Mouse (Mus musculus): ENCODE results near the gene Rgs16.
"Not testable (repeated sequence)": the region's sequence is repeated elsewhere in the genome, so short reads cannot be mapped to it uniquely, and the experiment has no call there.

Rgs16 gene

DNA sequence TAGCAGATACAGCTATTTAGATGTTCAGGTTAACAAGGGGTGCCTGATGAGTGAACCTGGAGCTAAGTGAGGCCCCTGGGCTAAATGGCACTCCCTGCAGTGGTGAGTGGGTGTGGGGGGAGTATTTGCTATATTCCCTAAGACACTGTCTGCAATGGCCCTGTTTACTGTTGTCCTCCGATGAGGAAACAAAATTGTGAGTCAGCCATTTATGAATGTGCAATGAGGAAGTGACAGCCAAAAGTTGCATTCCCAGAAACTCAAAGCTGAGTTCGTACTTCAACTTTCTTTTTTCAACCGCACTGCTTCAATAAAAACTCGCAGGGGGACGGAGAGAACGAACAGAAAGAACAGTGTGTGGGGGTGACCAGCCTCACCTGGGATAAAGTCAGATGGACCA is 12.4 kb downstream of the Rgs16 start:
- no peak for DNase-seq

DNA sequence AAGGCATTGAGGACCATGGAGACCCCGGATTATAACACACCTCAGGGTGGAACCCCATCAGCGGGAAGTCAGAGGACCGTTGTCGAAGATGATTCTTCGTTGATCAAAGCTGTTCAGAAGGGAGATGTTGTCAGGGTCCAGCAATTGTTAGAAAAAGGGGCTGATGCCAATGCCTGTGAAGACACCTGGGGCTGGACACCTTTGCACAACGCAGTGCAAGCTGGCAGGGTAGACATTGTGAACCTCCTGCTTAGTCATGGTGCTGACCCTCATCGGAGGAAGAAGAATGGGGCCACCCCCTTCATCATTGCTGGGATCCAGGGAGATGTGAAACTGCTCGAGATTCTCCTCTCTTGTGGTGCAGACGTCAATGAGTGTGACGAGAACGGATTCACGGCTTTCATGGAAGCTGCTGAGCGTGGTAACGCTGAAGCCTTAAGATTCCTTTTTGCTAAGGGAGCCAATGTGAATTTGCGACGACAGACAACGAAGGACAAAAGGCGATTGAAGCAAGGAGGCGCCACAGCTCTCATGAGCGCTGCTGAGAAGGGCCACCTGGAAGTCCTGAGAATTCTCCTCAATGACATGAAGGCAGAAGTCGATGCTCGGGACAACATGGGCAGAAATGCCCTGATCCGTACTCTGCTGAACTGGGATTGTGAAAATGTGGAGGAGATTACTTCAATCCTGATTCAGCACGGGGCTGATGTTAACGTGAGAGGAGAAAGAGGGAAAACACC is 13.7 kb downstream of the Rgs16 start:
- DNase-seq: no peak

DNA sequence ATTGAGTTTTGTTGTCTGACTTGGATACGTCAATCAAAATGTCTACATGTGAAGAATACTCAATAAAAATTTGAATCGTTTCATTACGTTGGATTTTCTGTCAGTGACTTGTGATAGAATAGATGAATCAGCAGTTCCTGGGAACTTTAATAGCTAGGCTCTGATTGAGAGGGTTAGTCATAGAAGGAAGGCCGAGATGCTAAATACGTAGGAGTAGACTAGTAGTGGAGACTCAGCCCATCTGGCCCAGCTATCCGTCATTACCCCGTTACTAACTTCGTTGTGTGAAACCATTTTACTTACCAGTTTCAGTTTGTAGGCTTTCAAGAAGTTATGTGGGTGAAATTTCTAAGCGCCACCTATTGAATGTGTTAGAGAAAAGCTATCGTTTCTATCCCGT is 24.0 kb downstream of the Rgs16 start:
- no peak for DNase-seq

DNA sequence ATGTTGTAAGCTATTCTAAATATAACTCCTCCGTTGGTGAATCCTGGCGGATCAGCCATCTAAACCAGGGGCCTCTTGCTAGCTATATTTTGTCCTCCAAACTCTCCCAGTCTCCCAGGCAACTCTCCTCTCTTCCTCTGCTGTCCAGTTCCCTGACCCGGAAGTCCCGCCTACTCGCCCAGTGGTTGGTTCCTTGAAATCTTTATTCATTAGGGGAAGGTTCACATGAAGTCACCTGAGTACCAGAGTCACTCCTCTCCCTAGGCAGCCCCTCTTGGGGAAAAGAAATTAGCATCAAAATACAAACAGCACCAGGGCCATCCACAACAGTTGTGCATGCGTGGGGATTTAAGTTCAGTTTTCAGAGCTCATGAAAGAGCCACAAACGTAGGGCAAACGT is 26.1 kb downstream of the Rgs16 start:
- DNase-seq: no peak

DNA sequence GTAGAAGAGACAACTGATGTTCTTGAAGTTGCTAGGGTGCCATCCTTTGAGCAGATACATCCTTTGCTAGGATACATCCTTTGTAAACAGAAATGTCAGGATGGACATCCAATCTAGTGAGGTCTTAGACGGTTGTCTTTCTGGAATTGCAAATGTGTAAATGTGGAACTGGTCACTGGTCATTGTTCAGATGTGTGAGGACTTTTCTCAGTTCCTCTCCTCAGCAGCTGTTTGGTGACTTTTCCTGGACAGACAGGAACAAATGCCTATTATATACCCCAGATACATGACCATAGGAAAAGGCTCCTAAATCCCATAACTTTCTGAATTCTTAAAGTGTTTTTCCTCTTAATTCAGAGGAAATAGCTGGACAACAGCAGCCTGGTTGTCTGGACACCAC is 27.1 kb downstream of the Rgs16 start:
- DNase-seq: no peak

DNA sequence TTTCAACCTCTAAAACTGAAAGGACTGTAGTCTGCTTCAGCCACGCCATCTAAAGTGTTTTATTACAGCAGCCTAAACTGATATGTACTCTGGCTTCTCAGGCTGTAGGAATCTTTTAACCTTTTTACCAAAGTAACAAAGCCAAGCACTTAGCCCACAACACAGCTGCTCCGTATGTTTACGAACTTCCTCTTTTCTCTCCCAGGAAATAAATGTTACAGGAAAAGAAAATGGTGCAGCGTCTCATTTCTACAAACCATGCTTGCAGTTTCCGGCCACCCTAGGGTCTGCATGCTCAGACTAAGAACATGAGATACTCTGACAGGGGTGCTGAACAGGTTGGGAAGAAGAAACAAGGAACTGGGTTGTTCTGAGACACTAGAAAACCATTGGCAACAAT is 28.3 kb downstream of the Rgs16 start:
- no peak for DNase-seq

DNA sequence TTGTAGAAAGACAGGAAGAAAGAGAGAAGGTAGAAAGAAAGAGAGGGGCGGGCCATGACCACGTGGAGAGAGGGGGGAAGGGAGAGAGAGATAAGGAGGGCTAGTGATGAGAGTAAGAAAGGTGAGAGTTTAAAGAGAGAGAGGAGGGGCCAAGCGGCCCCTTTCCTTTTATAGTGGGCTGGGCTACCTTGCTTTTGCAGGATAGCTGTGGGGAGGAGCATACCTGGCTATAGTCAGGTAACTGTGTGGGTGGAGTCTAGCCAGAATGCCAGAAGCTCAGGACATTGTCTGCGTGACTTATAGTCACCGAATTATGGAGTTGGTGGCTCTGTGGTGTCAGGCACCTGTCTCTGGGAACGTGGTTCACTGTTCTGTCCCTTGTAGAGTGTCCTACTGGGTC is 29.4 kb downstream of the Rgs16 start:
- DNase-seq: not testable (repeated sequence)

DNA sequence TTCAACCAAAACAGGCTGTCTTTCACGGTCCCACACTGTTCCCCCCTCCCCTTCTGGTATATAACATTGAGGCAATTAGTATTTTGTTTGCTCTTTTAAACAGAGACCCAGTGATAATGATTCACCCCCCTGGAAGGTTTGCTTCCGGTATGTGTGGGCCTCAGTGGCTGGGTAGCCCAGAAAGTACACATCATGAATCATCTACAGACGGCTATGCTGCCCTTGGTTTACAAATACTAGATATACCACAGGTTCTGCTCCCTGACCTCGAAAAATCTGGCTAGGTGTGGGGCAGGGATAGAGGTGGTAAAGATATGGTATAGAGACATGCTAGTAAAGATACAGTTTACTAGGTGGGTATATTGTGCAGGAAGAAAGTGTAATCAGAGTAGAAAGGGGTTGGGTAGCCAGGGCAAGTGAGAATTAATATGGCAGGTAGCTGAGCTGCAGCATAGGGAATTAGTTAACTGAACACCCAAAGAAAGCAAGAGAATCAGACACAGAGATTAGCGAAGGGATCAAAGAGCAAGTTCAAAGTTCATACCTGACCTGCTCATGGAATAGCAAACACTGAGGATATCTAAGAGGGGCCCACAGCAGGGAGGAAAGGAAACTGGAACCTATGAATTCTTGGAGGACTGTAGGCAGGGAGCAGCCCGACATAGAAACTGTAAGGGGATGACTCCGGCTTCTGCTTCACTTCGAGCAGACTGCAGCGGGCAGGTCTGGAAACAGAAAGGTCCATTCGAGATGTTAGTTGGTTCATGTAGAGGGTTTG is 30.0 kb downstream of the Rgs16 start:
- no peak for DNase-seq

DNA sequence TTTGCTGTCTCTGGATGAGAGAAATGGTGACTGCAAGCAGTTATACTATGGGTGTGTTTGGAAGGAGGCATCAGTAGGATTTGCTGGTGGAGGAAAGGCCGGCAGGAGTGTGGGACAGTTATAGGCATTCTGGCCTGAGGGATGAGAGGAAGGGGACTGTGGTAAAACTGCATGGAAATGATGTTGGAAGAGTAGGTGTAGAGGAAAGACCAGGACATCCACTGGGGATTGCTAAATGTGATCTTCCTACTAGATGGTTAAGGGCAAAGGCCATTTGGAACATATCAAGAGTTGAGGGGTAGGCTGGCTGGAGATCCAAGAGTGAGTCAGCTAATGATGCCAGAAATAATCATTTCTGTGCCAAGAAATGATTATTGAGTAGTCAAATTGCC is 30.6 kb downstream of the Rgs16 start:
- DNase-seq: no peak

DNA sequence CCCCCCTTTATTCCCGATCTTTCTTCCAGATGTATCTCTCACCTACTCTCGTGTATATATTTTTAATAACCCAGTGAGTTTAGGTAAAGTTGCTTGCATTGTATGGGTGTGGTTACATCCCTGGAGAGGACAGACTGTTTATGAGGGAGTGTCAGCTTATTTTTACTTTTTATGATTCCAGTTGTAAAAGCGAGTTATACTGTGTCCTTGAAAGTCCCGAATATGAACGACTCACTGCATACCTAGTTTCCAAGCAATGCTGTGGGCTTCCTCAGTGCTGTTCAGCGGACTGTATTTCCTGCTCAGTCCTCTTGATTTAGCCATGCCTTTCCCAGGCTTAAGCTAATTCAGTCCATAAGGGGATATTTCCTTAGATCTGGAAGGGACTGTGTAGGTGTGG is 35.0 kb downstream of the Rgs16 start:
- no peak for DNase-seq

DNA sequence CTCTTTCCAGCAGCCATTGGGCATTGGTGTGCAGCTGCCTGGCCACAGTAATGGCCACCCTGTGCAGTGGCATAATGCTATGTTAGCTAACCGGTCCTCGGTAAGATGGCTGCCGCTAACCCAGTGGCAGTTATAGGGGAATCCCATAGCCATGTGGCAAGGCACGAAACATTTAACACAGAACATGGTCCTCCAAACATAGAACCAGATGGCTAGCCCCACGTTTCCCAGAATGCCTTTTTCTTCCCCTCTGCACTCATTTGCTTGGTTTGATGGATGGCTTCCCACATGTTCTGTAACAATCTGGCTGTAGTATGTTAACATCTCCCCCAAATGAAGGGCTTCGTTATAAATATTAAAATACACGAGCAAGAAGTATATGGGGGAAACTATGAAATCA is 36.1 kb downstream of the Rgs16 start:
- DNase-seq: no peak

DNA sequence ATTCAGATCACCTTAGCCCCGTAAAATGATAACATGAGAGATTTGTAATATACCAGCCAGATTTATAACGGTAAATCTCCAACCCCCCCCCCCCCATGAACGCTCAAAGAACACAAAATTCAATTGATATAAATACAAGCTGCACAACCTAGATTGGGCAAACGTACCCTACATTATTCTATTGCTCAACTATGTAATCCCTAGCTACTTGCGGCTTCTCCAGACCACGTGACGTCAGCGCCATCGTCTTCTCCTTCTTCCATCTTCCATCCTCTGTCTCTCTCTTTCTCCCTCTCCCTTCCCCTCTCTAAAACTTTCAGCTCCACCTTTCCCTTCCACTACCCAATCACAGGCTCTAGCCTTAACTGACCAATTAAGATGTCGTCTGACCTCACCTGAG is 38.1 kb downstream of the Rgs16 start:
- no peak for DNase-seq

DNA sequence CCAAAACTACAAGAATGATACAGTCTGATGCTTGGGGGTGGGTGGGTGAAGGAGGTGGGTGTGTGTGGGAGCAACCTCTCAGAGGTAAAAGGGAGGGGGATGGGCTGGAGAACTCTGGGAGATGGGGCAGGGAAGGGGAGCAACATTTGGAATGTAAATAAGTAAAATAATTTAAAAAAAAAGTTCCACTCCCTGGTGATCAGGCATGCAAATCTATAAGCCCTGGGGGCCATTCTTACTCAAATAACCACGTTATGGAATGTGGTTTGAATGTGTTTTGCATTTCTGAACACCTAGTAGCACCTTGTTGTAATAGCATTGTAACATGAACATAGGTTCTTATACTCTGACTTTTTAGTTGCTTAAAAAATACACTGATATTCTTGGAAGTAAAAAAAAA is 43.2 kb downstream of the Rgs16 start:
- no peak for DNase-seq

DNA sequence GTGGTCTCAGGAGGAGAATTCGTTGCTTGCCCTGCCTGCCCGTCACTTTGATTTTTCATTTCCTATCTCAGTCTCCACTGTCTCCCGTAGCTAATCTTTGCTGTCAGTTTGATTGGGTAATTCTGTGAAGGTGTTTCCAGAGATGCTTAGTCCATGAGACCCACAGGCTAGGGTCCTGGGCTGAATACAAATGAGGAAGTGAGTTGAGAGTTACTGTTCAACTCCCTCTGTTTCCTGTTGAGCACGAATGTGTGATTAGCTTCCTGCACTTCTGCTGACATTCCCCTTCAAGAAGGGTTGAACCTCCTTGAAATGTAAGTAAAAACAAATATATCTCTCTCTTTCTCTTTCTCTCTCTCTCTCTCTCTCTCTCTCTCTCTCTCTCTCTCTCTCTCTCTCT is 45.5 kb downstream of the Rgs16 start:
- no peak for DNase-seq

DNA sequence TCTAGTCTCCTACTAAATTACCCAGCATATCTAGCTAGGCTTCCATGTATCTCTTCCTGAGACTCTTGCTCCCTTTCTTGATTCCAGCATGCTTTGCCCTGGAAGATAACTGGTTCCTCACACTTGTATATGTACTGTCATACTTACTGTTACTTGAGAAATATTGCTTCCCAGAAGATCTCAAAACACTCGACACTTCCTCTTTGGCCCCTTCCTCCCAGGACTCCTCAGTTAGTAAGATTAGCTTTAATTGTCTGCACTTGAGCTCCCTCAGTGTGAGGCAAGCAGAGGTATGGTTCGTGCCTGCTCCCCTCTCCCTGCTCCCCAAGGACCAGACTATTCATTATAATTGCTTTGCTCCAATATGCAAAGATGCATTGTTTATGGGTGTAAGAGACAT is 50.6 kb downstream of the Rgs16 start:
- DNase-seq: no peak

DNA sequence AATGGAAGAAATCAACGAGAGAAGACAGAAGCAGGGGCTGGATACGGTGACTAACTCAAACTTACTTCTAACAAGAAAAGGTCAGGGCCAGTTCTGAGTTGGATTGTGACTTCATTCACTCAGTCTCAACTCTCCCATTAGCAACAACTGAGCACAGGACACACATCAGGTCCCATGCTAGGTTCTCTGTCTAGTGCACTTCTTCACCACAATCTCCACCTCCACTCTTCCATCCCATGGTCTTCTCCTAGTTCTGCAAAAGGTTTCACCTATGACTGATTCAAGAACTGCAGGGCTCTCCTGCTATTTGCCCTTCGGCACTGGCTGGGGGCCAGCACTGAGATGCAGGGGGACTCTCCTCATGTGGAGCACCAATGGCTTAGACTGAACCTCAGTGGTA is 54.1 kb downstream of the Rgs16 start:
- DNase-seq: no peak
